Mouse (Mus musculus) hindbrain, embryonic 15.5 days (tissue): Measurements from ENCODE around the gene Terf2. TPM values are rescaled to one million over a fixed set of nuclear protein-coding genes. Genes with fewer than 3 reads are reported as not detected.
"Not testable (repeated sequence)": the region's sequence is repeated elsewhere in the genome, so short reads cannot be mapped to it uniquely, and the experiment has no call there.

ENCODE experiments used
- ATAC-seq: fragments of 200-750 bp; cut with Nextera tagmentation; 2 replicates; pipeline ENCODE4 v1.8.0; 2017; ENCODE audit warnings: low read depth, moderate number of reproducible peaks, moderate TSS enrichment; ENCODE audit not compliant: low FRiP score
- H3K27ac ChIP-seq: fragments of 300-500 bp; sonication (generic); replicated peaks from 2 replicates; pipeline ENCODE4 v1.5.1; 2015; ENCODE audit warnings: mild to moderate bottlenecking, inconsistent platforms
- H3K27me3 ChIP-seq: fragments of 300-500 bp; sonication (generic); 2 replicates; pipeline ENCODE4 v1.6.1; 2015; ENCODE audit warnings: control low read depth, inconsistent platforms
- H3K36me3 ChIP-seq: fragments of 300-500 bp; sonication (generic); 2 replicates; pipeline ENCODE4 v1.6.1; 2015; ENCODE audit warnings: control low read depth, inconsistent platforms
- H3K4me1 ChIP-seq: fragments of 300-500 bp; sonication (generic); replicated peaks from 2 replicates; pipeline ENCODE4 v1.6.1; 2015; ENCODE audit warnings: control low read depth, inconsistent platforms
- H3K4me2 ChIP-seq: fragments of 300-500 bp; sonication (generic); 2 replicates; pipeline ENCODE4 v1.6.1; 2015; ENCODE audit warnings: moderate library complexity, mild to moderate bottlenecking, inconsistent platforms
- H3K4me3 ChIP-seq: fragments of 300-500 bp; sonication (generic); 2 replicates; pipeline ENCODE4 v1.5.1; 2015; ENCODE audit warnings: mild to moderate bottlenecking, inconsistent platforms
- H3K9ac ChIP-seq: fragments of 300-500 bp; sonication (generic); 2 replicates; pipeline ENCODE4 v1.6.1; 2015; ENCODE audit warnings: inconsistent platforms
- H3K9me3 ChIP-seq: fragments of 300-500 bp; sonication (generic); 2 replicates; pipeline ENCODE4 v1.6.1; 2016; ENCODE audit warnings: control low read depth, inconsistent platforms
- WGBS: fragments of 180-500 bp; shearing (Covaris S2); methylation state at CpG from one replicate; pipeline ENCODE4 v1.1.7; 2015; 5-methylcytosine and 5-hydroxymethylcytosine counted together
- polyA plus RNA-seq: library from polyadenylated mRNA; unstranded; fragments of >200 nt; fragmentation: Nextera tagmentation; extraction: Ambion mirVana; gene quantifications from 2 replicates; pipeline ENCODE4 v1.2.1, GENCODE M21; 2015

Terf2 gene
- polyA plus RNA-seq, 1 experiment from 2014 or later, result 26.8 TPM

GRCm38 (mm10) chr8:107110629-107111330 lies 14.4 kb upstream of the Terf2 start:
- no peak for ATAC-seq
- Histone ChIP-seq H3K4me1 (no peaks in the 10 kb centered on the region), H3K4me2 (no peak overlapping the region), H3K4me3 (no peak overlapping the region), H3K27me3 (no peaks in the 10 kb centered on the region), H3K36me3 (no peaks in the 10 kb centered on the region), H3K9me3 (no peaks in the 10 kb centered on the region), H3K27ac (no peak overlapping the region), H3K9ac (no peak overlapping the region)
- WGBS, result 49% methylated on average over 9 of the region's 9 CpGs

GRCm38 (mm10) chr8:107109816-107110435 lies 13.6 kb upstream of the Terf2 start:
- no peaks in the 10 kb centered on the region for H3K4me1 ChIP-seq
- no peak overlapping the region for H3K4me2 ChIP-seq
- no peak overlapping the region for H3K9ac ChIP-seq
- H3K27me3 ChIP-seq, result no peaks in the 10 kb centered on the region
- H3K36me3 ChIP-seq, result no peaks in the 10 kb centered on the region
- no peak for ATAC-seq
- H3K27ac ChIP-seq, result no peak overlapping the region
- no peaks in the 10 kb centered on the region for H3K9me3 ChIP-seq
- WGBS, result 88% methylated on average over 5 of the region's 5 CpGs
- no peak overlapping the region for H3K4me3 ChIP-seq

DNA sequence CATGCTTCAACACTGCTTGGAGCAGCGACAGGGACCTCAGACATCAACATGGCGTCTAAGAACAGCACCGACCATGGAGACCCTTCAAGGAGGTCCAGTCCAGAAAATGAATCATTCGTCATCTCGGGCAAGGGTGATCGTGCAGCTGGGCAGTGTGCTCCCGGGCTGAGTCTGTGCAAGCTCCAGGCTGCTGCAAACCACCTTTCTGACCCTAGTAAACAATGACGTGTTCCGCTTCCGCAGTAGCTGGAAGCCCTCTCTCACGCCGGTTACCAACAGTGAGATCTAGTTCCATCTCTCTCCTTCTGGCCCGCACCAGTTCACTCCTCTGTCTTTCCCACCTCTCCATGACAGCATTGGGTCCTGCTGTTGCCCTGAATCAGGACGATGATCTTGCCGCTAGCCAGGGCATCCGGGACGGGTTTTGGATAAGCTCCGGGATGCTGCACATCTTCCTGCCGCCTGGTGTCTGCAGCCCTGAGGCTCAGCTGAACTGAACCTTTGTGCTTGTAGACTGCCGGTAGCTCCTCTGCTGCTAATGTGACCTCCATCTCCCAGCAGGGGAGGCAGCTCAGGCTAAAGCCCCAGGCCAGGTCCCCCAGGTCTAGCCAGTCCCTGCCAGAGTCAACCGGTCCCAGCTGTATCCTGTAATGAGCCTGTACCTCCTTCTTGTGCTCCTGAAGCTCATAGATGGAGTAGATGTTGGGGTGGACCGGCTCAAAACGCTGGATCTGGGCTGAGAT lies 12.8 kb upstream of the Terf2 start:
- Histone ChIP-seq H3K27me3 (no peaks in the 10 kb centered on the region), H3K4me2 (no peak overlapping the region), H3K36me3 (no peaks in the 10 kb centered on the region), H3K9ac (no peak overlapping the region), H3K27ac (no peak overlapping the region), H3K4me1 (no peaks in the 10 kb centered on the region), H3K9me3 (no peaks in the 10 kb centered on the region), H3K4me3 (no peak overlapping the region)
- 70% methylated on average over 23 of the region's 23 CpGs for WGBS
- ATAC-seq, result no peak

DNA sequence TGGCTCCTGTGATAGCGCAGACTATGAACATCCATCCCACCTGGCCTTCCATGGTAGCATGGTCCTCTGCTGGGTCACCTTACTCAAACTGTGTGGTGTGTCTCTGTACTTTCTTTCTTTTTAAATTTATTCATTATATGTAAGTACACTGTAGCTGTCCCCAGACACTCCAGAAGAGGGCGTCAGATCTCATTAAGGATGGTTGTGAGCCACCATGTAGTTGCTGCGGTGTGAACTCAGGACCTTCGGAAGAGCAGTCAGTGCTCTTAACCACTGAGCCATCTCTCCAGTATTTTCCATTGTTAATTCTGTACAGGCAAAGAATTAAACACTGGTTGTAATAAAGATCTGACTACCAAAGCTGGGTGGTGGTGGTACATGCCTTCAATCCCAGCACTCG lies 11.7 kb upstream of the Terf2 start:
- H3K4me1 ChIP-seq, H3K4me2 ChIP-seq, H3K27ac ChIP-seq, H3K9ac ChIP-seq, H3K9me3 ChIP-seq, ATAC-seq, H3K4me3 ChIP-seq, H3K36me3 ChIP-seq, H3K27me3 ChIP-seq: not testable (repeated sequence)
- 94% methylated on average over 5 of the region's 5 CpGs for WGBS

DNA sequence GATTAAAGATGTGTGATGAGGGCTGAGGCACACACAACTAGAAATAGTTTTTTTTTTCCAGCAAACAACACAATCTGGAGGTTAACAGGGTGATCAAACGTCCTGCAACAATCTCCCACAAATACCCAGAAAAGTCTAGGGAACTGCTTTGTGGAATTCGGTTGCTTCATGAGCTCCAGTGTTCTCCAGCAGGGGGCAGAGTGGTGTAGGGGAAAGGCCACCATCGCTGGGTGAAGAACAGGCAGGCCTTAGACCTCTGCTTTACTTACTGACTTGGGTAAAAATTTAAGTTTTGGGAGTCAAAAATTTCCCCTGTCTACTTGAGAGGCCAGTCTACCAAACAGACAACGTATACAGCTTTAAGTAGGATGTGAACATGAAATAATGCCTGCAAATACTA lies 8.2 kb upstream of the Terf2 start:
- WGBS, result 9% methylated on average over 4 of the region's 4 CpGs
- Histone ChIP-seq H3K27me3 (no peaks in the 10 kb centered on the region), H3K36me3 (no peaks in the 10 kb centered on the region), H3K27ac (no peak overlapping the region), H3K9me3 (no peaks in the 10 kb centered on the region), H3K9ac (no peak overlapping the region), H3K4me3 (no peak overlapping the region), H3K4me1 (no peaks in the 10 kb centered on the region), H3K4me2 (no peak overlapping the region)
- no peak for ATAC-seq

GRCm38 (mm10) chr8:107100635-107101034 lies 4.3 kb upstream of the Terf2 start:
- Histone ChIP-seq H3K4me3 (no peak overlapping the region), H3K4me2 (no peak overlapping the region), H3K9me3 (no peaks in the 10 kb centered on the region), H3K9ac (no peak overlapping the region), H3K27me3 (no peaks in the 10 kb centered on the region), H3K4me1 (peaks cover 8% of the 10 kb centered on the region), H3K27ac (no peak overlapping the region), H3K36me3 (no peaks in the 10 kb centered on the region)
- WGBS, result 92% methylated on average over 2 of the region's 2 CpGs
- no peak for ATAC-seq

- H3K9ac ChIP-seq, result peak overlapping the region; percentile 92
- H3K9me3 ChIP-seq, result no peaks in the 10 kb centered on the region
- WGBS, result under 1% methylated on average over 49 of the region's 53 CpGs
- H3K4me1 ChIP-seq, result peaks cover 28% of the 10 kb centered on the region
- peak overlapping the region; percentile 96 for H3K4me3 ChIP-seq
- peak overlapping the region; percentile 61 for H3K4me2 ChIP-seq
- peak overlapping the region; percentile 89 for H3K27ac ChIP-seq
- ATAC-seq, result no peak; the same call in none of the 2 replicates
- no peaks in the 10 kb centered on the region for H3K27me3 ChIP-seq
- H3K36me3 ChIP-seq, result 0 out of 2 replicates have a peak, but pooled peaks cover 16% of the 10 kb centered on the region
Measured at GRCm38 (mm10) chr8:107095717-107096365, 506 bp downstream of the Terf2 start.

GRCm38 (mm10) chr8:107090531-107090930 lies 5.8 kb downstream of the Terf2 start:
- peaks cover 42% of the 10 kb centered on the region for H3K36me3 ChIP-seq
- H3K9me3 ChIP-seq, result no peaks in the 10 kb centered on the region
- WGBS, result 94% methylated on average over 7 of the region's 7 CpGs
- H3K4me2 ChIP-seq, result no peak overlapping the region
- no peak overlapping the region for H3K9ac ChIP-seq
- no peak for ATAC-seq
- no peak overlapping the region for H3K27ac ChIP-seq
- H3K4me3 ChIP-seq, result no peak overlapping the region
- H3K27me3 ChIP-seq, result no peaks in the 10 kb centered on the region
- peaks cover 19% of the 10 kb centered on the region for H3K4me1 ChIP-seq

DNA sequence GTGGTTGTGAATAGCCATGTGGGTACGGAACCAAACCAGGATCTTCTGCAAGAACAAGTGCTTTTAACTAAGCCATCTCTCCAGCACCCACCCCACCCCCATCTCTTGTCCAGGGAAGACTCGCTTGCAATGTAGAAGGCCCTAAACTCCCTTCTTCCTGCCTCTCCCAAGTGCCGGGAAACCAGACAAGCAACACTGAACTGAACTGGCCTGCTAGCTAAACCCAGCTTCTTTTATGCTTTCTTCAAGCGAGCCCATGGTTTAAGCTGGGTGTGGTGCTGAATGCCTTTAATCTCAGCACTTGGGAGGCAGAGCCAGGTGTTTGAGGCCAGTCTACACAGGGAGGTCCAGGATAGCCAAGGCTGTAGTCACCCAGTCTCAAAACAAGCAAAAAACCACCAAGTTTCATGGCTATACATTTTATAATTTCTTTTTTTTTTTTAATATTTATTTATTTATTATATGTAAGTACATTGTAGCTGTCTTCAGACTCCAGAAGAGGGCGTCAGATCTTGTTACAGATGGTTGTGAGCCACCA lies 7.8 kb downstream of the Terf2 start:
- peaks cover 44% of the 10 kb centered on the region for H3K36me3 ChIP-seq

DNA sequence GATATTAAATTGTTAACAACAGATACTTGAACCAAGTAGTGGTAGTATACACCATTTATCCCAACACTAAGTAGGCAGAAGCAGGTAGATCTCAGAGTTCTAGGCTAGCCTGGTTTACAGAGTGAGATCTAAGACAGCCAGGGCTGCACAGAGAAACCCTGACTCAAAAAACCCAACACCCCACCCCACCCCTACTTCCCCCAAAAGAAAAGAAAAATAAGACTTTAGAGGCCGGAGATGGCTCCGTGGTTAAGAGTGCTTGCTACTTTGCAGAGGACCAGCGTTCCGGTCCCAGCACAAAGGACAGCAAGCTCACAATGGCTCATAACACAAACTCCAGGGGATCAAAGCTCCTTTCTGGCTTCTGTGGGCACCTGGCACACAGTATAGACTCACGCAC lies 10.3 kb downstream of the Terf2 start:
- Histone ChIP-seq H3K27ac (no peak overlapping the region), H3K4me1 (no peaks in the 10 kb centered on the region), H3K9ac (no peak overlapping the region), H3K36me3 (peaks cover 49% of the 10 kb centered on the region), H3K9me3 (no peaks in the 10 kb centered on the region), H3K4me3 (no peak overlapping the region), H3K27me3 (no peaks in the 10 kb centered on the region), H3K4me2 (no peak overlapping the region)
- WGBS, result over 99% methylated on average over 5 of the region's 5 CpGs
- no peak for ATAC-seq

More for the DNA sequence above, 7.8 kb downstream of the Terf2 start:
- Histone ChIP-seq H3K4me3 (no peak overlapping the region), H3K27me3 (no peaks in the 10 kb centered on the region), H3K9ac (no peak overlapping the region), H3K9me3 (no peaks in the 10 kb centered on the region), H3K4me1 (no peaks in the 10 kb centered on the region), H3K4me2 (no peak overlapping the region), H3K27ac (no peak overlapping the region)
- WGBS, result 96% methylated on average over 5 of the region's 5 CpGs
- no peak for ATAC-seq

DNA sequence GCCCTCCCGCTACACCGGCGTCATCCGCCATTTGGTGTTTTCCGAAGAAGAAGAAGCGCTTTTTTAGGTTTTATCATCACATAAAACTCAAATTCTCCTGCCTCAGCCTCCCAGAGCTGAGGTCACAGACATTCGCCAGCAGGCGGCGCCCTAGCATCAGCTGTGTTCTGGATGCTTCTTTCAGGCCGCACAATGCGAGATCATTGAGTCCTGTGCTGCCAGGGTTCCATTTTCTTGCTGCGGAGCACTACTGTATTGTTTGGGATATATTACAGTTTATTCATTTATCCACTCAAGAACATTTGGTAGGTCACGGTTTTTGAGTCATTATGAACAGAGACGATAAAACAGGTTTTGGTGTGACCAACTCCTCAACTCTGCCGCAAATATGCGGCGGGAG lies 11.0 kb downstream of the Terf2 start:
- Histone ChIP-seq H3K36me3 (peaks cover 53% of the 10 kb centered on the region), H3K4me2 (no peak overlapping the region), H3K4me1 (no peaks in the 10 kb centered on the region), H3K9me3 (no peaks in the 10 kb centered on the region), H3K27ac (no peak overlapping the region), H3K9ac (no peak overlapping the region), H3K4me3 (no peak overlapping the region), H3K27me3 (no peaks in the 10 kb centered on the region)
- 98% methylated on average over 17 of the region's 17 CpGs for WGBS
- ATAC-seq, result no peak
